Mouse (Mus musculus) heart, embryonic 10.5 days (tissue): ENCODE data around the gene Proser3. TPM values are rescaled to one million over a fixed set of nuclear protein-coding genes. Genes with fewer than 3 reads are reported as not detected.
"Not testable (repeated sequence)": the region's sequence is repeated elsewhere in the genome, so short reads cannot be mapped to it uniquely, and the experiment has no call there.

Experiments used
- DNase-seq: peaks from one replicate; pipeline ENCODE4 v3.0.0-alpha.2; 2017; ENCODE audit warnings: low spot score
- H3K27ac ChIP-seq: fragments of 300-500 bp; sonication (generic); 2 replicates; pipeline ENCODE4 v1.5.1; 2016; ENCODE audit warnings: mild to moderate bottlenecking
- H3K27me3 ChIP-seq: fragments of 300-500 bp; sonication (generic); 2 replicates; pipeline ENCODE4 v1.6.1; 2016; ENCODE audit warnings: mild to moderate bottlenecking; ENCODE audit not compliant: poor library complexity, insufficient read depth, severe bottlenecking
- H3K36me3 ChIP-seq: fragments of 300-500 bp; sonication (generic); 2 replicates; pipeline ENCODE4 v1.6.1; 2016; ENCODE audit warnings: mild to moderate bottlenecking, moderate library complexity
- H3K4me1 ChIP-seq: fragments of 300-500 bp; sonication (generic); 2 replicates; pipeline ENCODE4 v1.6.1; 2016; ENCODE audit warnings: mild to moderate bottlenecking
- H3K4me3 ChIP-seq: fragments of 300-500 bp; sonication (generic); 2 replicates; pipeline ENCODE4 v1.5.1; 2016; ENCODE audit warnings: mild to moderate bottlenecking, moderate library complexity
- H3K9me3 ChIP-seq: fragments of 300-500 bp; sonication (generic); 2 replicates; pipeline ENCODE4 v1.6.1; 2016; ENCODE audit warnings: mild to moderate bottlenecking, moderate library complexity
- WGBS: fragments of 180-500 bp; shearing (Covaris S2); methylation state at CpG from one replicate; pipeline ENCODE4 v1.1.7; 2016; 5-methylcytosine and 5-hydroxymethylcytosine counted together
- polyA plus RNA-seq: library from polyadenylated mRNA; unstranded; fragments of >200 nt; fragmentation: Nextera tagmentation; extraction: Ambion mirVana; gene quantifications from 2 replicates; pipeline ENCODE4 v1.2.1, GENCODE M21; 2016

Gene Proser3
- polyA plus RNA-seq, 1 experiment from 2014 or later = 13.0 TPM

GRCm38 (mm10) chr7:30525954-30526353 lies 26.1 kb downstream of the Proser3 start:
- peaks cover 51% of the 10 kb centered on the region for H3K27me3 ChIP-seq
- 18% methylated on average over 10 of the region's 10 CpGs for WGBS
- 0 out of 2 replicates have a peak overlapping the region, but pooled peaks have one; percentile 49 for H3K27ac ChIP-seq
- H3K36me3 ChIP-seq = peaks cover 72% of the 10 kb centered on the region
- peak overlapping the region; percentile 19; the same call in 1 of the 2 replicates for H3K4me3 ChIP-seq
- no peaks in the 10 kb centered on the region for H3K9me3 ChIP-seq
- peaks cover 14% of the 10 kb centered on the region for H3K4me1 ChIP-seq
- no peak for DNase-seq

GRCm38 (mm10) chr7:30524487-30524886 lies 27.6 kb downstream of the Proser3 start:
- DNase-seq = no peak
- 77% methylated on average over 6 of the region's 6 CpGs for WGBS
- H3K36me3 ChIP-seq = peaks cover 60% of the 10 kb centered on the region
- H3K9me3 ChIP-seq = no peaks in the 10 kb centered on the region
- no peak overlapping the region for H3K27ac ChIP-seq
- H3K4me3 ChIP-seq = no peak overlapping the region
- H3K27me3 ChIP-seq = peaks cover 52% of the 10 kb centered on the region
- H3K4me1 ChIP-seq = peaks cover 14% of the 10 kb centered on the region

- H3K4me3 ChIP-seq = no peak overlapping the region
- WGBS = 79% methylated on average over 10 of the region's 10 CpGs
- H3K4me1 ChIP-seq = peaks cover 14% of the 10 kb centered on the region
- DNase-seq = no peak
- peaks cover 44% of the 10 kb centered on the region for H3K36me3 ChIP-seq
- H3K27me3 ChIP-seq = peaks cover 54% of the 10 kb centered on the region
- H3K27ac ChIP-seq = no peak overlapping the region
- H3K9me3 ChIP-seq = no peaks in the 10 kb centered on the region
These were observed 29.2 kb downstream of the Proser3 start for GRCm38 (mm10) chr7:30522871-30523270.

- DNase-seq = no peak
- Histone ChIP-seq H3K4me3 (no peak overlapping the region), H3K4me1 (peaks cover 3% of the 10 kb centered on the region), H3K27ac (no peak overlapping the region), H3K9me3 (no peaks in the 10 kb centered on the region), H3K36me3 (peaks cover 27% of the 10 kb centered on the region), H3K27me3 (peaks cover 39% of the 10 kb centered on the region)
- 81% methylated on average over 5 of the region's 5 CpGs for WGBS
These were observed 31.2 kb downstream of the Proser3 start for GRCm38 (mm10) chr7:30520856-30521255.

- H3K27me3 ChIP-seq = peaks cover 44% of the 10 kb centered on the region
- peaks cover 22% of the 10 kb centered on the region for H3K36me3 ChIP-seq
- no peaks in the 10 kb centered on the region for H3K9me3 ChIP-seq
- no peak overlapping the region for H3K4me3 ChIP-seq
- DNase-seq = no peak
- H3K27ac ChIP-seq = no peak overlapping the region
- peaks cover 3% of the 10 kb centered on the region; the same call in 1 of the 2 replicates for H3K4me1 ChIP-seq
- WGBS = 68% methylated on average over 4 of the region's 4 CpGs
These were observed 31.7 kb downstream of the Proser3 start for GRCm38 (mm10) chr7:30520396-30520795.

- Histone ChIP-seq H3K9me3 (no peaks in the 10 kb centered on the region), H3K27me3 (peaks cover 30% of the 10 kb centered on the region), H3K4me3 (no peak overlapping the region), H3K36me3 (peaks cover 3% of the 10 kb centered on the region; the same call in 1 of the 2 replicates), H3K27ac (no peak overlapping the region), H3K4me1 (no peaks in the 10 kb centered on the region)
- no peak for DNase-seq
- 31% methylated on average over 8 of the region's 8 CpGs for WGBS
These were observed 33.8 kb downstream of the Proser3 start for GRCm38 (mm10) chr7:30518325-30518724.

GRCm38 (mm10) chr7:30515003-30515760 lies 36.9 kb downstream of the Proser3 start:
- no peaks in the 10 kb centered on the region for H3K36me3 ChIP-seq
- H3K27me3 ChIP-seq = peaks cover 20% of the 10 kb centered on the region
- H3K4me3 ChIP-seq = peak overlapping the region; percentile 27; the same call in 1 of the 2 replicates
- no peak for DNase-seq
- no peak overlapping the region for H3K27ac ChIP-seq
- H3K4me1 ChIP-seq = no peaks in the 10 kb centered on the region
- WGBS = 44% methylated on average over 24 of the region's 24 CpGs
- no peaks in the 10 kb centered on the region for H3K9me3 ChIP-seq

- peaks cover 4% of the 10 kb centered on the region; the same call in 1 of the 2 replicates for H3K27me3 ChIP-seq
- H3K27ac ChIP-seq = no peak overlapping the region
- no peak for DNase-seq
- H3K9me3 ChIP-seq = no peaks in the 10 kb centered on the region
- no peaks in the 10 kb centered on the region for H3K36me3 ChIP-seq
- H3K4me1 ChIP-seq = no peaks in the 10 kb centered on the region
- H3K4me3 ChIP-seq = no peak overlapping the region
- WGBS = 69% methylated on average over 4 of the region's 4 CpGs
These were observed 44.0 kb downstream of the Proser3 start for GRCm38 (mm10) chr7:30508061-30508460.

- WGBS = 71% methylated on average over 5 of the region's 5 CpGs
- DNase-seq, H3K4me1 ChIP-seq, H3K27me3 ChIP-seq, H3K4me3 ChIP-seq, H3K9me3 ChIP-seq, H3K27ac ChIP-seq, H3K36me3 ChIP-seq: not testable (repeated sequence)
These were observed 50.9 kb downstream of the Proser3 start for GRCm38 (mm10) chr7:30501159-30501558.

GRCm38 (mm10) chr7:30495506-30496042 lies 56.5 kb downstream of the Proser3 start:
- H3K4me1 ChIP-seq, H3K4me3 ChIP-seq, H3K36me3 ChIP-seq, H3K9me3 ChIP-seq, DNase-seq, H3K27ac ChIP-seq: not testable (repeated sequence)
- WGBS = 53% methylated on average over 5 of the region's 5 CpGs
- H3K27me3 ChIP-seq = peaks cover 21% of the 10 kb centered on the region; the same call in 1 of the 2 replicates

- H3K27ac ChIP-seq = no peak within 1 kb of the TSS
These were observed 58.6 kb downstream of the Proser3 start, which contains the start of gene Prodh2 for GRCm38 (mm10) chr7:30493401-30493931. TSS of gene Prodh2 (plus strand) at chr7:30493622.

GRCm38 (mm10) chr7:30492765-30493164 lies 59.3 kb downstream of the Proser3 start:
- H3K4me3 ChIP-seq = no peak overlapping the region
- H3K9me3 ChIP-seq = no peaks in the 10 kb centered on the region
- no peak overlapping the region for H3K27ac ChIP-seq
- WGBS = 19% methylated on average over 4 of the region's 4 CpGs
- H3K36me3 ChIP-seq = no peaks in the 10 kb centered on the region
- peaks cover 29% of the 10 kb centered on the region; the same call in 1 of the 2 replicates for H3K27me3 ChIP-seq
- H3K4me1 ChIP-seq = no peaks in the 10 kb centered on the region
- DNase-seq = no peak

More at GRCm38 (mm10) chr7:30493401-30493931, 58.6 kb downstream of the Proser3 start, which contains the start of gene Prodh2:
- H3K27me3 ChIP-seq = peaks cover 29% of the 10 kb centered on the region; the same call in 1 of the 2 replicates
- no peaks in the 10 kb centered on the region for H3K4me1 ChIP-seq
- WGBS = 54% methylated on average over 11 of the region's 11 CpGs
- no peaks in the 10 kb centered on the region for H3K36me3 ChIP-seq
- no peaks in the 10 kb centered on the region for H3K9me3 ChIP-seq
- no peak within 1 kb of the TSS for H3K4me3 ChIP-seq
- DNase-seq = no peak

GRCm38 (mm10) chr7:30490957-30491307 lies 61.2 kb downstream of the Proser3 start:
- H3K4me1 ChIP-seq = no peaks in the 10 kb centered on the region
- DNase-seq = no peak
- H3K4me3 ChIP-seq = no peak overlapping the region
- peaks cover 29% of the 10 kb centered on the region; the same call in 1 of the 2 replicates for H3K27me3 ChIP-seq
- WGBS = 15% methylated on average over 6 of the region's 6 CpGs
- H3K36me3 ChIP-seq = no peaks in the 10 kb centered on the region
- no peak overlapping the region for H3K27ac ChIP-seq
- H3K9me3 ChIP-seq = no peaks in the 10 kb centered on the region
